Mouse (Mus musculus) liver, embryonic 13.5 days (tissue): Measurements from ENCODE around the gene Plxna4. TPM values are rescaled to one million over a fixed set of nuclear protein-coding genes. Genes with fewer than 3 reads are reported as not detected.

Source experiments
- ATAC-seq: fragments of 200-750 bp; cut with Nextera tagmentation; 2 replicates; pipeline ENCODE4 v1.8.0; 2017; ENCODE audit warnings: low read depth, mild to moderate bottlenecking, moderate number of reproducible peaks, moderate library complexity
- DNase-seq: peaks from one replicate; pipeline ENCODE4 v3.0.0; 2022
- H3K27ac ChIP-seq: fragments of 300-500 bp; sonication (generic); 2 replicates; pipeline ENCODE4 v1.5.1; 2015; ENCODE audit warnings: moderate library complexity, mild to moderate bottlenecking, inconsistent platforms
- H3K27me3 ChIP-seq: fragments of 300-500 bp; sonication (generic); 2 replicates; pipeline ENCODE4 v1.6.1; 2015; ENCODE audit warnings: mild to moderate bottlenecking, inconsistent platforms
- H3K36me3 ChIP-seq: fragments of 300-500 bp; sonication (generic); 2 replicates; pipeline ENCODE4 v1.6.1; 2015; ENCODE audit warnings: mild to moderate bottlenecking, inconsistent platforms
- H3K4me1 ChIP-seq: fragments of 300-500 bp; sonication (generic); replicated peaks from 2 replicates; pipeline ENCODE4 v1.6.1; 2015; ENCODE audit warnings: inconsistent platforms
- H3K4me2 ChIP-seq: fragments of 300-500 bp; sonication (generic); 2 replicates; pipeline ENCODE4 v1.6.1; 2015; ENCODE audit warnings: inconsistent platforms, mild to moderate bottlenecking, moderate library complexity
- H3K4me3 ChIP-seq: fragments of 300-500 bp; sonication (generic); replicated peaks from 2 replicates; pipeline ENCODE4 v1.5.1; 2015; ENCODE audit warnings: mild to moderate bottlenecking, inconsistent platforms
- H3K9ac ChIP-seq: fragments of 300-500 bp; sonication (generic); 2 replicates; pipeline ENCODE4 v1.6.1; 2015; ENCODE audit warnings: mild to moderate bottlenecking, inconsistent platforms
- H3K9me3 ChIP-seq: fragments of 300-500 bp; sonication (generic); replicated peaks from 2 replicates; pipeline ENCODE4 v1.6.1; 2016; ENCODE audit warnings: inconsistent platforms
- WGBS: fragments of 180-500 bp; shearing (Covaris S2); methylation state at CpG from one replicate; pipeline ENCODE4 v1.1.7; 2015; ENCODE audit not compliant: insufficient replicate concordance; 5-methylcytosine and 5-hydroxymethylcytosine counted together
- polyA plus RNA-seq: library from polyadenylated mRNA; unstranded; fragments of >200 nt; fragmentation: Nextera tagmentation; extraction: Ambion mirVana; gene quantifications from 2 replicates; pipeline ENCODE4 v1.2.1, GENCODE M21; 2015

Gene Plxna4
- polyA plus RNA-seq, 1 experiment from 2014 or later = 0.24 TPM

GRCm38 (mm10) chr6:32540155-32540554 is 47.8 kb downstream of the Plxna4 start:
- no peak for ATAC-seq
- no peak for DNase-seq
- 56% methylated on average over 4 of the region's 4 CpGs for WGBS
- H3K36me3 ChIP-seq = no peaks in the 10 kb centered on the region
- H3K4me3 ChIP-seq = no peak overlapping the region
- no peak overlapping the region for H3K4me2 ChIP-seq
- peaks cover 4% of the 10 kb centered on the region for H3K4me1 ChIP-seq
- no peak overlapping the region for H3K9ac ChIP-seq
- H3K9me3 ChIP-seq = no peaks in the 10 kb centered on the region
- H3K27ac ChIP-seq = no peak overlapping the region
- H3K27me3 ChIP-seq = peaks cover 13% of the 10 kb centered on the region; the same call in 1 of the 2 replicates

- peak overlapping the region; percentile 95 for H3K27ac ChIP-seq
- H3K27me3 ChIP-seq = peaks cover 10% of the 10 kb centered on the region; the same call in 1 of the 2 replicates
- peak overlapping the region; percentile 52 for H3K9ac ChIP-seq
- peak overlapping the region; percentile 21 for H3K4me3 ChIP-seq
- WGBS = 31% methylated on average over 3 of the region's 3 CpGs
- ATAC-seq (peak; percentile 99), DNase-seq (peak; percentile 71)
- no peaks in the 10 kb centered on the region for H3K36me3 ChIP-seq
- H3K9me3 ChIP-seq = no peaks in the 10 kb centered on the region
- H3K4me2 ChIP-seq = peak overlapping the region; percentile 65
- H3K4me1 ChIP-seq = peaks cover 34% of the 10 kb centered on the region
Measured at GRCm38 (mm10) chr6:32533962-32534740, 53.8 kb downstream of the Plxna4 start.

- 39% methylated on average over 8 of the region's 8 CpGs for WGBS
- Histone ChIP-seq H3K9me3 (no peaks in the 10 kb centered on the region), H3K4me3 (no peak overlapping the region), H3K9ac (no peak overlapping the region), H3K36me3 (no peaks in the 10 kb centered on the region), H3K27me3 (no peaks in the 10 kb centered on the region), H3K27ac (no peak overlapping the region), H3K4me1 (peaks cover 9% of the 10 kb centered on the region), H3K4me2 (no peak overlapping the region)
- DNase-seq (no peak), ATAC-seq (no peak)
Measured at GRCm38 (mm10) chr6:32528081-32528570, 59.9 kb downstream of the Plxna4 start.

GRCm38 (mm10) chr6:32527518-32527917 is 60.5 kb downstream of the Plxna4 start:
- Histone ChIP-seq H3K27ac (no peak overlapping the region), H3K4me1 (peaks cover 3% of the 10 kb centered on the region), H3K4me2 (no peak overlapping the region), H3K4me3 (no peak overlapping the region), H3K9ac (no peak overlapping the region), H3K9me3 (no peaks in the 10 kb centered on the region), H3K36me3 (no peaks in the 10 kb centered on the region), H3K27me3 (no peaks in the 10 kb centered on the region)
- DNase-seq (no peak), ATAC-seq (no peak)
- WGBS = 84% methylated on average over 7 of the region's 7 CpGs

GRCm38 (mm10) chr6:32526762-32527161 is 61.2 kb downstream of the Plxna4 start:
- H3K27ac ChIP-seq = no peak overlapping the region
- H3K27me3 ChIP-seq = no peaks in the 10 kb centered on the region
- 58% methylated on average over 5 of the region's 5 CpGs for WGBS
- H3K4me1 ChIP-seq = no peaks in the 10 kb centered on the region
- H3K36me3 ChIP-seq = no peaks in the 10 kb centered on the region
- ATAC-seq (no peak), DNase-seq (no peak)
- no peak overlapping the region for H3K4me3 ChIP-seq
- no peak overlapping the region for H3K9ac ChIP-seq
- no peaks in the 10 kb centered on the region for H3K9me3 ChIP-seq
- H3K4me2 ChIP-seq = no peak overlapping the region

- 63% methylated on average over 4 of the region's 4 CpGs for WGBS
- no peaks in the 10 kb centered on the region for H3K36me3 ChIP-seq
- no peak overlapping the region for H3K9ac ChIP-seq
- ATAC-seq = no peak
- H3K9me3 ChIP-seq = no peaks in the 10 kb centered on the region
- H3K4me1 ChIP-seq = no peaks in the 10 kb centered on the region
- no peaks in the 10 kb centered on the region for H3K27me3 ChIP-seq
- no peak for DNase-seq
- H3K4me3 ChIP-seq = no peak overlapping the region
- H3K27ac ChIP-seq = no peak overlapping the region
- no peak overlapping the region for H3K4me2 ChIP-seq
Measured at GRCm38 (mm10) chr6:32520097-32520496, 67.9 kb downstream of the Plxna4 start.

- Histone ChIP-seq H3K4me1 (no peaks in the 10 kb centered on the region), H3K27ac (no peak overlapping the region), H3K4me2 (no peak overlapping the region), H3K36me3 (no peaks in the 10 kb centered on the region), H3K27me3 (no peaks in the 10 kb centered on the region), H3K4me3 (no peak overlapping the region), H3K9me3 (no peaks in the 10 kb centered on the region), H3K9ac (no peak overlapping the region)
- ATAC-seq (no peak), DNase-seq (no peak)
- WGBS = 70% methylated on average over 3 of the region's 3 CpGs
Measured at GRCm38 (mm10) chr6:32518617-32519016, 69.4 kb downstream of the Plxna4 start.

GRCm38 (mm10) chr6:32514096-32514495 is 73.9 kb downstream of the Plxna4 start:
- WGBS = 62% methylated on average over 6 of the region's 6 CpGs
- no peak overlapping the region for H3K27ac ChIP-seq
- DNase-seq = no peak

GRCm38 (mm10) chr6:32512010-32512409 is 76.0 kb downstream of the Plxna4 start:
- ATAC-seq (no peak), DNase-seq (no peak)
- H3K27me3 ChIP-seq = no peaks in the 10 kb centered on the region
- H3K4me1 ChIP-seq = peaks cover 7% of the 10 kb centered on the region; the same call in 1 of the 2 replicates
- 10% methylated on average over 1 of the region's 1 CpGs for WGBS
- H3K27ac ChIP-seq = no peak overlapping the region
- H3K9me3 ChIP-seq = no peaks in the 10 kb centered on the region
- H3K4me3 ChIP-seq = no peak overlapping the region
- no peaks in the 10 kb centered on the region for H3K36me3 ChIP-seq
- H3K4me2 ChIP-seq = no peak overlapping the region
- H3K9ac ChIP-seq = no peak overlapping the region

More at GRCm38 (mm10) chr6:32514096-32514495, 73.9 kb downstream of the Plxna4 start:
- H3K9ac ChIP-seq = no peak overlapping the region
- ATAC-seq = no peak
- no peaks in the 10 kb centered on the region for H3K27me3 ChIP-seq
- peaks cover 7% of the 10 kb centered on the region; the same call in 1 of the 2 replicates for H3K4me1 ChIP-seq
- no peak overlapping the region for H3K4me3 ChIP-seq
- no peaks in the 10 kb centered on the region for H3K9me3 ChIP-seq
- no peak overlapping the region for H3K4me2 ChIP-seq
- no peaks in the 10 kb centered on the region for H3K36me3 ChIP-seq

- no peak overlapping the region for H3K4me2 ChIP-seq
- WGBS = 20% methylated on average over 7 of the region's 7 CpGs
Measured at GRCm38 (mm10) chr6:32510924-32511323, 77.1 kb downstream of the Plxna4 start.

GRCm38 (mm10) chr6:32510491-32510890 is 77.5 kb downstream of the Plxna4 start:
- H3K27ac ChIP-seq = no peak overlapping the region
- ATAC-seq = no peak
- H3K4me1 ChIP-seq = peaks cover 7% of the 10 kb centered on the region; the same call in 1 of the 2 replicates
- 79% methylated on average over 1 of the region's 1 CpGs for WGBS
- no peak overlapping the region for H3K4me3 ChIP-seq
- no peaks in the 10 kb centered on the region for H3K9me3 ChIP-seq
- DNase-seq = no peak
- no peaks in the 10 kb centered on the region for H3K36me3 ChIP-seq
- peaks cover under 1% of the 10 kb centered on the region; the same call in 1 of the 2 replicates for H3K27me3 ChIP-seq
- H3K9ac ChIP-seq = no peak overlapping the region
- no peak overlapping the region for H3K4me2 ChIP-seq

More at GRCm38 (mm10) chr6:32510924-32511323, 77.1 kb downstream of the Plxna4 start:
- Histone ChIP-seq H3K4me3 (no peak overlapping the region), H3K27me3 (no peaks in the 10 kb centered on the region), H3K27ac (no peak overlapping the region), H3K9ac (no peak overlapping the region), H3K36me3 (no peaks in the 10 kb centered on the region), H3K9me3 (no peaks in the 10 kb centered on the region), H3K4me1 (peaks cover 7% of the 10 kb centered on the region; the same call in 1 of the 2 replicates)
- no peak for DNase-seq
- 0 out of 2 replicates have a peak, but pooled peaks have one; percentile 23 for ATAC-seq
